Mouse (Mus musculus) mesoderm, embryonic 11.5 days (tissue): ENCODE results near the gene Tmem203.
A peak's percentile ranks its signal among the peaks of the same experiment; 100 is the strongest.

ENCODE experiments used
- DNase-seq: peaks from one replicate; pipeline ENCODE4 v3.0.0-alpha.2; 2012; ENCODE audit warnings: low read depth, low spot score

The Tmem203 gene

DNA sequence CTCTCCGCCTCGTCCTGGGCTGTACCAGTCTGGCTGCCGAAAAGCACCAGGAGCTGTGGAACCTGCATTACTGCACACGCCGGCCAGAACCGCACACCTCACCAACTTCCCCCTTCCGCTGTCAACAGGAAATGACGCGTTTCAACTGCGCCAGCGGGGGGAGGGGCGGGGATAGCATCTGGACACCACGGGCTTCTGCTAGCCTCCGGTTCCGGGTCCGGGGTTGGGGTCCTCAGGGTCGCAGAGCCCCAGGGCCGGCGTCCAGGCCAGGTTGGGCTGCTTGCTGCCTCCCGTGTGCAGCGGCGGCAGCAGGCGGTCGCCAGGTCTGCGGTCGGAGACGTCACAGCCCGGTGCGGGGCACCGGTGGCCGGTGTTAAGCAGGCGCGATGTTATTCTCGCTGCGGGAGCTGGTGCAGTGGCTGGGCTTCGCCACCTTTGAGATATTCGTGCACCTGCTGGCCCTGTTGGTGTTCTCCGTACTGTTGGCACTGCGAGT is at the start of gene Tmem203:
Gene Tmem203 (plus strand): TSS at position 156 of the 496 bp plus-strand sequence.
- DNase-seq, result peak; percentile 93

DNA sequence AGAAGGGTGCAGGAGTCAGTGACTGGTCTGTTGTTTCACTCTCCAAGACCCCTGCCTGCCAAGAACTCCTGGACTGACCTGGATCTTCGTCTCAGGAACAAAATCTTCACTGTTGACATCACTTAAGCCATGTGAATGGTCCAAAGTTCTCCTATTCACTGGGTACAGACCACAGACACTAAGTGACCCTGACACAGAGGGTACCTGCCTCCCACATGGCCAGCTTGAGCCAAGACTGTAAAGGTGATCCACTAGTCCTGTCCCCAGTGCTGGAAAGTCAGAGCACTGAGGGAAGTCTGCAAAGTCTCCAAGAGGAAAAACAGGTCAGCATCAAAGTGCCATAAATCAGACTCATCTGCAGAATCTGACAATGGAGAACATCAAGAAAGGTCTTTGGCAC is 47.6 kb upstream of the Tmem203 start:
- DNase-seq, result no peak

DNA sequence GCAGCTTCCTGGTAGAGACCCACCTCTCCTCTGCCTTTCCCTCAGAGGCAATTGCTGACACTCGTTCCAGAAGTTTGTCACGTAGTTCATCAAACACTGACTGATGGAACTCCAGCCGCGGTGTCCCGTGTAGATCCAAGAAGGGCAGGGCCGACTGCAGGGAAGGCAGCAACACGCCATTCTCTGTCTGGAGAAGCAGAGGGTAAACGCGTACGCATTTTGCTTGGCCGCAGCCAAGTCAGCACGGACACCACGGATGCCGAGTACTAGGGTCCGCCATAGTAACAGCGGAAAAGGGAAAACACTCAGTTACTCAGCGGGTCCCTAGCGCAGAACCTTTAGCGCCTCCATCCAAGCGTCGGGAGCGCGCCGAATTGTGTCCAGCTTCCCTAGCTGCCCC is 44.6 kb upstream of the Tmem203 start:
- DNase-seq, result no peak

DNA sequence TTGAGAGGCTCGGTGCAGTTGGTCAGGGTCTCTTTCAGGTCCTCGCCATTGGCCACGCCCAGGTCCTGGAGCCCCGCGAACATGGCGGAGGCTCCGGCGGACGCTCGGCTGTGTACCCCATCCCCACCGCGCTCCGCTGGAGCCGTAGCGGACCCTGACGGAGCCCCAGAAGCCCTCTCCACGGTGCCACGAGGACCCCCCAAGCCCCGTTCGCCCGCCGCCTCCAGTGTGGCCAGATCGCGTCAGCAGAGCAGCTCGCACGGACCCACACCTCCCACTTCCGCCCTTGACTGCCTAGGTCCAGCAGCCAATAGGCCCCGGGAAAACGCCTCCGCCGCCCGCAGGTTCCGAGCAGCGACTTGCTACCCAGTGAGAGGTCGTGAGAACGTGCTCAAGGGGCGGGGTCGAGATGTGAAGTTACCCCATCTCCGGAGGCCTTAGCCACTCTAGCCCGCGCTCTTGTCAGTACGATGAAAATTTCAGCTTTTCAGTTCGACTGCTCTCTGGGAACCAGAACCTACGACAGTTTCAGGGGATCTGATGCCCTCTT is 44.0 kb upstream of the Tmem203 start, which contains the start of gene Nelfb:
Gene Nelfb (minus strand): TSS at position 369 of the 550 bp plus-strand sequence.
- peak; percentile 92 for DNase-seq

DNA sequence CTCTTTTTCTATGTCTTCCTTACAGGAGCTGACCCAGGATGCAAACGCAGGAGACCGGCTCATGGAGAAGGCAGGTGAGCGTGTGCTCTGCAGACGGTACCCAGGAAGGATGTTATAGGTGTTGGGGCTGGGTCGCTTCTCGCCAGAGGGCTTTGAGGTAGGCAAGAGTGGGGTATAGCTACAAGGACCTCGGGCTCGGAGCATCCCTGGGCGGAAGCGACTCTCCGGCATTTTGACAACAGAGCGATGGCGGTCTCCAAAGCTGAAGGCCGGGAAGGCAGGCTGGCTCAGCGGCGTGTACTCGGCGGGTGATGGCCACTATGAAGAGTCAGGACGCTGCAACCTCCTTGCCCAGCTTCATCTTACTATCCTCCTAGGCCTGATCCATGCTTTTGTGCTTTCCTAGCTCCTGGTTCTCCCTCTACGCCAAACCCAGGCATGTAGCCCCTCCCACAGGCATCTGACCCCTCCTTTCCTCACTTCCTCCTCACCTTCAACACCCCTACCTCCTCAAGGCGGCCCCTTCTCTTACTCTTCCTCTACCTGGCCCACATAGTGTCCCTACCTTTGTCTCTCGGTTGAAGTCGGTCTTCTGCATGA is 41.9 kb upstream of the Tmem203 start:
- no peak for DNase-seq

DNA sequence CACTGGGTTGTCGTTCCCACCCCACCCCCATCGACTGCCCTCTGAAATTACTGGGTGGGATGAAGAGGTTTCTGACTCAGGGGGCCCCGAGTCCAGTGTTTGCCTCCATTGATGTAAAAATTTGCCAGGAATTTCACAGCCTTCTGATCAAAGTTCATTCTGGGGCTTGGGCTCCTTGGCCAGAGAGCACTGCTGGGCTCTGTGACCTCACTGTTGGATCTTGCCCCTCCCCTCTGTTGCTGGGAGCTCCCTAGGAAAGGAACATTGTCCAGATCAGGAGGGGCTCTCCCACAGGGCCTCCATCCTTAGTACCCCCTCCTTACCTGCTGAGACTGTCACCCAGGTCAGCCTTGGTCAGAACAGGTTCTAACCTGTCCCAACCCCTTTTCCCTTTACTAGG is 40.8 kb upstream of the Tmem203 start, which contains the start of gene Stpg3:
Gene Stpg3 (minus strand): TSS at position 194 of the 400 bp plus-strand sequence.
- no peak for DNase-seq

DNA sequence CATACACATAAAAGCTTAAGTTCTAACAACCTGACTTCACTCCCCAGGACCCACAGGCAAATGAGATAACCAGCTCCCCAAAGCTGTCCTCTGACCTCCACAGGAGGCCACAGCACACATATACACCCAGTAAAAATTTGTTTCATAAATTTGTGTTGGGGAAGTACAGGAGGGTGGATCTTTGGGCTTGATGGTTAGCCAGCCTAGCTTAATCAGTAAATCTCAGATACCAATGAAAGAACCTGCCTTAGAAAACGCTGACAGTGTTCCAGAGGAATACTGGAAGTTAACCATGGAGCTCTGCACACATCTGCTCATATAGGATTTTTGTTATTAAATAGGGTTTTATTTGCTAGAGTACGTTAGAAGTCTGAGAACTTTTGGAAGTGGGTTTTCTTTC is 37.6 kb upstream of the Tmem203 start:
- no peak for DNase-seq

DNA sequence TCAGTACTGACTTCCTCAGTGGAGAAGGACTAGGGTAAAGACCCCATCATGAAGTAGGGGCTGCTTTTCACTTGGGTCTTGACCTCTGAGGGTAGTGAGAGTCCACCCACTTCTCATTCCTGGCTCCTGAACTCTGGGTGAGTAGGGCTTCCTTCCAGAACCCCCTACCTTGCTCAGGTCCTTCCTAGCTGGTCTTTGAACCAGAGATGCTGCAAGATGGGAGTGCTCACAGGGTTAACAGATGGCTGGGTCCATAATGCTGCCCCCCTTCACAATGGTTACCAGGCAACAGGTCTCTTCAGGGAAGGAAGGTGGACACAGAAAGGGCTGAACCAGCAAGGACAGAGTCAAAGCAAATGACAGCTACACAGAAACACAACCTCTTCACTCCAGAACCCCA is 36.8 kb upstream of the Tmem203 start, which contains the start of gene Fam166a:
Gene Fam166a (plus strand): TSS at position 301 of the 400 bp plus-strand sequence.
- no peak for DNase-seq

DNA sequence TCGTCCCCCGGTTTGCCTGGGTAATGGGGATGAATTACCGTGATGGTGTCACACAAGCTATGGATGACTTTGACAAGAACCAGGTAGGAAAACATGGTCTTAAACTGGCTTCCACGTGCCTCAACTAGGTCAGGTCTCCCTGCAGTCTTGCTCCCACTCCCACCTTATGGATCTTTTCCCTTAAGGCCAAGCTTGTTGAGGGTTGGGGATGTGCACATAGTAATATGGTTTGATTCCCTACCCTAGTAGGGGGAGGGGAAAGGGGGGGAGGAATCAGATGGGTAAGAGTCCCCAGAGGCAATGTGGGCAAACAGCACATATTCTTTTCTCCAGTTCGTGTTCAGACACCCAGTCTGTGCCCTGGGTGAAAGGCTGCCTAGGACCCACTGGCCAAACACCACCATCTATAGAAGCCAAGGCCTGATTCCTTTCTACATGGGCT is 33.9 kb upstream of the Tmem203 start:
- no peak for DNase-seq

DNA sequence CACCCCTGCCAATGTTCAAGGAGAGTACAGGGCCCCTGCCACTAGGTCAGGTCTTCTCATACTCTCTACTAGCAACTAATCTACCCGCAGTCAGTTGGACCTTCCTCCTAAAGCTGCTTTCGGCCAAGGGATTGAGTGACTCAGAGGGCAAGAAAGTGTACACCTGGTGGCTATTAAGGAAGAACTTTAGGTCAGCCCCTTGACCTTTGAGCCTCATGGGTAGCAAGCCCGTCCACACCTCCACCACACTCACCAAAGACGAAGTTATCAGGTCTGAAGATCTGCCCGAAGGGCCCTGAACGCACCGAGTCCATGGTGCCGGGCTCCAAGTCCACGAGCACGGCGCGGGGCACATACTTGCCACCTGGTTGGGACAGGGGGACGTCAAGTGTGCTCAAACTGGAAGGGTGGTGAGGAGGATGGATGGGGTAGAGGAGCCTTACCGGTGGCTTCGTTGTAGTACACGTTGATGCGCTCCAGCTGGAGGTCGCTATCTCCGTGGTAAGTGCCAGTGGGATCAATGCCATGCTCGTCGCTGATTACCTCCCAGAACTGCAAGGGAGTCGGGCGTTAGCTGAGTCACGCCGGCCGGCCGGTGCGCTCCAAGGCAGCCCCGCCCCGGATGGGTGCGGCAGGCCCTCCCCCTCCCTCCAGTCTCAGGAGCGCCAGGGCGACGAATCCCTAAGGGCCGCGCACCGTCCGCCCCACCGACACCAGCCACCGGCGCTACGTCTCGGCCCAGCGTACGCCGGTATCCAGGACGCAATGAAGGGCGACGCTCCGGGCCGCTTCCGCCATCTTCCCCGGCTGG is 31.4 kb upstream of the Tmem203 start:
- no peak for DNase-seq

DNA sequence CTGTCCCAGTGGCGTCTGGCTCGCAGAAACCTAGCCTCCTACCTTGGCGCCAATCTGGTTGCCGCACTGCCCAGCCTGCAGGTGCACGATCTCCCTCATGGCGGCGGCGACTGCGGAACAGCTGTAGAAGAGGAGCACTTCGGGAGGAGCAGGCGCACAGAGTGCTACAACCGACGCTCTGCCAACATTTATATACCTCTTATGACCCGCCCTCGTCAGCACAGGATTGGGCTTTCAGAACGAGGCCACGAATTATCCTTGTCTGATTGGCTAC is 30.8 kb upstream of the Tmem203 start, which contains the start of gene Tubb4b:
Gene Tubb4b (minus strand): TSS at position 211 of the 274 bp plus-strand sequence.
- no peak for DNase-seq

DNA sequence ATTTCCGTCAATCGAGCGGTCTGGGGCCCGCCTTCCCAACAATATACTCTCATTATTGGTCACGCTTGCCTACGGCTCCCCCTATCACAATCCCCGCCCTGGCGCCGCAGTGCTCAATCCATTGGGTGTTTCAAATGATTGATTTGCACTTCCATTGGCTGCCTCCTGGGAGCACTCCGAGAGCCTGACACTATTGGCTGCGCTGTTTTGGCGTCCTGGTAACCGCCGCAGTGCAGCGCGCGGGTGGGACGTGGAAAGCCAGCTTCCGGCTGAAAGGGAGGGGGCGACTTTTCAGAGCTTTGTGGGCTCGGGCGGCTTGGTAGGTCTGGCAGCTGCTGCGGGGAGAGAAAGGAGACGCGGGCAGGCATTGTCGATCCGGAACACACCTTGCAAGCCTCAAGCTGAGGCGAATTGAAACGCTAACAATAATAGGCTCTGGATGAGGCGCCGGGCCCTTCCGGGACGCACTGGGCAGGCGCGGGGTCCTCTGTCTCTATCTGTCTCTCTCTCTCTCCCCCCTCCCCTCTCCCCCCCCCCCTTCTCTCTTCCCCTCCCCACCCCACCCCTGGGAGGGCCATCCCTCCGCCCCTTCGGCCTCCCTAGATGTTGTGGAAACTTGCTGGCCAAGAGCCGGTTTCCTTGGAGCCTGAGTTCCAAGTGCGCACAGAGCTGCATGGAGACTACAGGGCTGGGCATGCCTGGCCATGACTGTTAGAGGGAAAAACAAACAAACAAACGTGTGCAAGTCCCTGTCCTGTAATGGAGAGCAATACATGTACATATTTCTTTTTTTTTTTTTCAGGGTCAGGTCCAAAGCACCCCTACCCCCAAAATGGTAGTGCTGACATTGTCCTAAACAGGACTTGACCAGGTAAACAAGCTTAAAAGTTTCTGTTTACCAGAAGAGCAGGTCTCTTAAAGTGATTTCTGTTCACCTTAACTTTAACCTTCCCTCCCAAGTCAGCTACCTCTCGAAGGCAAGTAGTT is 30.2 kb upstream of the Tmem203 start:
- DNase-seq, result peak; percentile 99

DNA sequence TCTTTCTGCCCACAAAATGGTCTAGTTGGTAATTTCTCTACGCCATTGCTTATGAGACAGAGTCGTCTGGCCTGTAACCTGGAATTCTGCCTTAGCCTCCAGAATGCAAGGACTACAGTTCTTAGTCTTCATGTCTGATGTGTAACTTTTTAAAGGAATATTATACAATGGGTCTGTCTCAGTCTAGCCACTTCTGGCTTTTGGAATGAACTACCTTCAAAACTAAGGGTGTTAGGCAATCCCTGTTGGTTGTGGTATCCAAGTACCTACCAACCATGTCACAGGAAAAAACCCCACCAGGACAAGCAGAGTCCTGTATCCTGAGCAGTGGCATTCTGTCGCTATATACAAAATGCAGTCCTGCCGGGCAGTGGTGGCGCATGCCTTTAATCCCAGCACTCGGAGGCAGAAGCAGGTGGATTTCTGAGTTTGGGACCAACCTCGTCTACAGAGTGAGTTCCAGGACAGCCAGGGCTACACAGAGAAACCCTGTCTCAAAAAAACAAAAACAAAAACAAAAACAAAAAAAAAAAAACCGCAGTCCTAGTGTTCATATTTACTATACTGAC is 29.3 kb upstream of the Tmem203 start:
- no peak for DNase-seq

DNA sequence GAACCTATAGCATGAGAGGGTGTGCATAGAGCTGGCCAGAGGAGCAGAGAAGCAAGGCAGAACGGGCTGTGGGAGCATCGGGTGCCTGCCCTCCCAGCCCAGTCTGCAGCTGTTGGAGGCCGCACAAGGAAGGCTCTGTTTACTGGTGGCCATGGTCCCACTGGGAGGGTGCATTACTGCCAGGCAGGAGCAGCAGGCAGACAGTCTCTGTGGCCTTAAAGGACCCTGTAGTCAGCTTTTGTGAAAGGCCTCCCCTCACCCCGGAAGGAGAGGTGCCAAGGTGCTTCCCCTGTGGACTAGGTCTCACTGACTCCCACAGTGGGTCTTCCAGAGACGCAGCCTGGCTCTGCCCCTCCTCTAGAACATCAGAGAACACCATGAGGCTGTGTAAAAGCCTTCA is 28.4 kb upstream of the Tmem203 start:
- no peak for DNase-seq

DNA sequence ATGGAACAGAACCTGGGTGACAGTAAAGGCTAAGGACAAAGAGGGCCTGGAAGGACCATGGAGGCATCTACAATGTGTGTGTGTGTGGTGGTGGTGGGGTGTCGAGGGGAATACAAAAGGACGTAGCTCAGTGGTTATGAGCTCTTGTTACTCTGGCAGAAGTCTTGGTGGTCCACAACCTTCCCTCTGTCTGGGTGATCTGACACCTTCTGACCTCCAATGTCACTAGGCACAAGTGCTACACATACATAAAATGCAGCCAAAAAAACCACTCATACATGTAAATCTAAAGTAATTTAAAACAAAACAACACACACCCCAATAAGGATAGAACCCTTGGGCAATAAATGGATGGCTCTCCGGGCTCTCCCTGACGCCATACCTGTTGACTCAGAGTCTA is 27.8 kb upstream of the Tmem203 start:
- DNase-seq, result no peak

DNA sequence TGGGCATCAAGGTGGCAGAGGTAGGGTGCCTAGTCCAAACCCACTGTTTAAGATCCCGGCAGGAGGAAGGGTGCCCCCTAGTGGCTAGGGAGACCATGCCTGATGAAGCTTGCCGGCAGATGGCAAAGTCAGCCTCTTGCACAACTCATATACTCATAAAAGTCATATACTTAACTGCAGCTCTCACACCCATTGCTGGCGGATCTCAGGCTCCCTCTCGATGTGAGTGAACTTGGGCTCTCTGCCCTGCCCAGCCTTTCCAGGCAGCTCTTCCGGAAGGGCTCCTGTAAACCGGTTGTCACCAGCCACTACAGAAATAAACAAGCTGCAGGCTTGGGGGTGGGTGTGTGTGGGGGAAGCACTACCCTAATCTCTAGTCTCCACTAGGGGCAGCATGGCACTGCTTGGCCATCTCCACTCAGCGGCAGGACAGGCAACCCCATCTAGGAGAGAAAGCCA is 26.8 kb upstream of the Tmem203 start:
- DNase-seq, result peak; percentile 87

DNA sequence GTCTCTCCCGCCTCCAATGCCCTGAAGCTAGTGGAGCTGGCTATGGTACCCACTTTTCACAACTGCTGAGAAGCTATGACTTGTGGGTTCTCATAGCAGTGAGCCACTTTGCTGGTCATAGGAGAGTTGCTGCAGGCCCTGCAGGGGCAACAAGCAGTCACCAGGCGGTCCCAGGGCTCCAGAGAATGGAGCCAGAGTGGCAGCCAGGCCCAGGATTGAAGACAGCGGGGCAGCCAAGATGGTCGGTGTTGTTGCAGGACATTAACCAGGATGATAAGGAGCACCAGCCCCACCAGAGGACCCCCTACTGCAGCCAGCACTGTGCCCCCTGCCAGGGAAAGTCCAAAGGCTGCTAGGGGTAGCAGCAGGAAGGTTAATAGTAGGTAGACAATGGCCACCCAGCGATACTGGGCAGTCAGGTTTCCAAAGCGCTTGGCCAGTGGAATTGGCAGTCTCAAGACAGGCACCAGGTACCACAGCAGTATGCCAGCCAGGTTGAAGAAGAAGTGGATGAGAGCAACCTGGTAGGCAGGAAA is 26.2 kb upstream of the Tmem203 start:
- no peak for DNase-seq

DNA sequence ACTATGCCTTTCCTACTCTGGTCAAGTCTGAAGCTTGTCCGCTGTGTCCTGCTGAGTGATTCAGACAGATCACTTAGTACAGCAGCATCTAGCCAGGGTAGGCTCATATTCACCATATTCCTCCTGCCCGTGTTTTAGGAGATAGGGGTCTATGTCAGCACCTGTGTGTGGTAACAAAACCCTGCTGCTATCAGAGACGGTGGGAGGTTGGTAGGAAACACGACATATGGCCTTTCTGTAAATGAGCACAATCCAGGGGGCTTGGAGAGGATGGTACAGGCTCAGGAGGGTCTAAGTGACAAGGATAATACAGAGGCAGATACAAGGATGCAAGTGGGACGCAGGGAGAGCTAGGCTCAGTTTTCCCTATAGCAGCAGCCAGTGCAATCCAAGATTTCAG is 25.7 kb upstream of the Tmem203 start:
- no peak for DNase-seq

DNA sequence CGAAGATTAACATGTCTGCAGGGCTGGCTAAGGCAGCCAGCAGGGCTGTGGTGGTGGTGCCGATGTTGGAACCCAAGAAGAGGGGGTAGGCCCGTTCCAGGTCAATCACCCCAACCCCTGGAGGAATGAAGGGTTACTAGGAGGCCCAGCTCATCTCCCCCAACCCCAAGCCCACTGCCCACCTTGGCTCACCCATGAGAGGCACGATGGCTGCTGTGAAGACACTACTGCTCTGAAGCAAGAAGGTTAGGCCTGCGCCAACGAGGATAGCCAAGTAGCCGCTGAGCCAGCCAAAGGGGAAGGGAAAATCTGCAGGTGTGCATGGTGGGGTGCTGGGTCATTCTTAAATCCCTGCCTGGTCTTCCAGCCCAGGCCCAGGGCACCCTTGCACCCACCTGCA is 24.7 kb upstream of the Tmem203 start:
- DNase-seq, result no peak

DNA sequence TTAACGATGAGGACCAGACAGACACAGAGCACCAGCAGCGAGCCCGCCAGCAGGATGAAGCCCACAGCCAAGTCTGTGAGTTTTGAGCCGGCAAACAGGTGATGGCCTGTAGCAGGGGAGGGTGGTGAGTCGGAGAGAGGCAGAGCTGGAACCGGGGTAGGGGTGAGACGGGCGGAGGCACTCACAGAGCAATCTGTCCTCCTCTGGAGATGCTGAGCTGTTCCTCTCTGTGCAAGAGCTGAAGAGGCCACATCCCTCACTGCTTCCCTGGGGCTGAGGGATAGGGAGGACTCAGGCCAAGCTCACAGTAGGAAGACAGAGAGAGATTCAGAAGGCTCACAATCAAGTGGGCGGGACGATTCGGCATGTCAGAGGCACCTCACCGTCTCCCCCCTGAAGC is 24.2 kb upstream of the Tmem203 start:
- DNase-seq, result no peak

DNA sequence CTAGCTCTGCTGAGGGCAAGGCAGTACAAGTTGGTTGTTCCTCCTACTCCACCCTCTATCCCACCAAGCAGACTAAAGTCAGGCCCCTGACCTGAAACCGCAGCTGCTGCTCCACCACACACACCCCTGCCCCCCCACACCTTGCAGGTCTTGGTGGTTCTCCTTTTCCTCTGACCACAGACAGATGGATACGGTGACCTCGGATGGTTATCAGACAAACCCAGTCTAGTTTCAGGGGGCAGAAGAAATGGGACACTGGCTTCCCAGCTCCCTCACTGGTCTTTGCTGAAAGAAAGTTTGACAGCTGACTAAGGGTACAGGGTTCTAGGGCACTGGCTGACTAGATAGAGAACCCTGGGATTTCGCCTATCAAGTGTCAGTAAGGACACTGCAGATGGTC is 21.8 kb upstream of the Tmem203 start:
- no peak for DNase-seq
